Mouse (Mus musculus) frontal cortex, adult (tissue): ENCODE data around the gene Olfr862.

Experiments used
- ATAC-seq: cut with Nextera tagmentation; 2 replicates; pipeline ENCODE4 v1.9.2; 2017; ENCODE audit warnings: mild to moderate bottlenecking, moderate library complexity, mixed read lengths; ENCODE audit not compliant: low TSS enrichment

Olfr862 gene

DNA sequence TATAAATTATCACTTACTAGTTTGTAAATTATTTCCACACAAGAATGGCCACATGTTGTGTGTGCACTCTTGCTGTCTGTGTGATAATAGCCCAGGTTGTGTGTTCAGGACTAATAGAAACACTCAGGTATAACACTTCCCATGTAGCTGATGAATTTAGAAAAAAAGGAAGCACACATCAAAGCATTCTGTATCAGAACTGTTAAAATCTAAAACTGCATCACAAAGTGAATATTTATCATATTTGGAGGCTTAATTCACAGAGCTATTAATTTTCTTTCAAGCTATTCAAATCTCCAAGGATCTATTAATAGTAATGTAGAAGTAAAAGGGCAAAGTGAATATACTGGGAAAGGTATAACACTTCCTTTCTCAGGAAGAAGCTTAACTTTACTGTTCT lies at the start of gene Olfr862:
Gene Olfr862 (minus strand): TSS at position 101 of the 400 bp plus-strand sequence.
- ATAC-seq, result no peak

DNA sequence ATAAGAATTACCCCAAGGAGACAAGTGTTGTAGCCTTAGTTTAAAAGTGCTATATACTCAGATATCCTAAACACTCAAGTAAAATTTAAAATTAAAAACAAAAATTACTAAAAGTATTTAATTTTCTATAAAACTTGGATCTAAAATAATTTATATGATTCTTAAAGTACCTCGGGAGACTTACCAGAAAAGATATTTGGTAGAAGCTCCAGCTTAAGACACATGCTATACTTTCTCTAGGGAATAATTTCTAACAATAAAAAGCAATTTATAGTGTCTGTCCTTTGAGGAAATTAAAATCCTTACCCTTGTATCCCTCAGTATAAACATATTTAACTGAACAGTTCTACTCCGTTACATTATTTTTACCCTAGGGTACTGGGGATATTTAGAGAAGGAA lies 28.8 kb upstream of the Olfr862 start, which contains the start of gene Olfr77:
Gene Olfr77 (plus strand): TSS at position 301 of the 400 bp plus-strand sequence.
- ATAC-seq, result no peak

DNA sequence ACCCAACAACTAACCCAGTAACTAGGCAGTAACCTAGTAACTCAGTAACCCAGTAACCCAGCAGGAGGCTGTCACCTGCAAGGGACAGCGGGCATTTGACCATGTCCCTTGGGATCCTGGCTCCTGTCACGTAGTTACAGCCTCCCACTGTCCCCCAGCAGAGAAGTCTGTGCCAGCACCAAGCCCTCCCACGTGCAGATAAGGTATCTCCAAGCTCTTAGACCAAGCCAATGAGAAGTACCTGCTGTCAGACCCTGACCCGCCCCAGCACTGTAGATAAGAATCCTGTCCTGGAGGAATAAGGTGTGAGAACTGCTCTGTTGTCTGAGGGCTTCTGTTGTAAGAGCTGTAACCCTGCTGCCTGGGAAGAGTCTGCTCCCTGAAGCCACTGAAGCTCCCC lies 23.4 kb upstream of the Olfr862 start:
- no peak for ATAC-seq

DNA sequence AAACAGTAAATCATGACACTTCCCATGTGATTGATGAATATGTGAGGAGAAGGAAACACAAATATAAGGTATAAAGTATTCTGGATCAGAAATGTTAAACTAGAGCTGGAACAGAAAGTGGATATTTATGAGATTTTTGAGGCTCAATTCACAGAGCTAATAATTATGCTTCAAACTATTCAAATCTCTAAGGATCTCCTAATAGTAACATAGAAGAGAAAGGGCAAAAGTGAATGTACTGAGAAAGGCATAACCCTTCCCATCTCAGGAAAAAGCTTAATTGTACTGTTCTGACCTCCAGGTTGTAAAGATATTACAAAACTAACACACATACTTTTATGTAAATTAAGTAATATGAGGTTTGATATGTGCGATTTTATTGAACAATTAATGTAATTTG lies 38.2 kb downstream of the Olfr862 start, which contains the start of gene Olfr860:
Gene Olfr860 (minus strand): TSS at position 101 of the 400 bp plus-strand sequence.
- no peak for ATAC-seq
